Mouse (Mus musculus): ENCODE data around the gene Actr10. TPM values are rescaled to one million over a fixed set of nuclear protein-coding genes. Genes with fewer than 3 reads are reported as not detected.
A peak's percentile ranks its signal among the peaks of the same experiment; 100 is the strongest.

Actr10 gene
- polyA plus RNA-seq, 1 experiment from 2014 or later: 181 TPM

GRCm38 (mm10) chr12:70911676-70912379, 25.8 kb upstream of the Actr10 start:
- Histone ChIP-seq H3K9ac (ENCODE audit: low read depth, low read length) (no peak overlapping the region), H3K4me3 (ENCODE audit: low read depth, low read length) (no peak overlapping the region), H3K4me1 (replicated peaks; ENCODE audit: control insufficient read depth, insufficient read depth, low read length) (no peaks in the 10 kb centered on the region), H3K36me3 (ENCODE audit: control insufficient read depth, insufficient read depth) (no peaks in the 10 kb centered on the region), H3K27me3 (replicated peaks; ENCODE audit: control insufficient read depth, insufficient read depth, low read length) (no peaks in the 10 kb centered on the region), H3K9me3 (ENCODE audit: control insufficient read depth) (no peaks in the 10 kb centered on the region), H3K4me2 (replicated peaks; ENCODE audit: low read depth) (no peak overlapping the region), H3K27ac (ENCODE audit: low read depth, low read length) (no peak overlapping the region)
- WGBS: 68% methylated on average over 17 of the region's 17 CpGs
- TF ChIP-seq CTCF (IDR thresholded peaks at IDR 0.05; ENCODE audit: low read depth): no peak
- ATAC-seq: no peak

DNA sequence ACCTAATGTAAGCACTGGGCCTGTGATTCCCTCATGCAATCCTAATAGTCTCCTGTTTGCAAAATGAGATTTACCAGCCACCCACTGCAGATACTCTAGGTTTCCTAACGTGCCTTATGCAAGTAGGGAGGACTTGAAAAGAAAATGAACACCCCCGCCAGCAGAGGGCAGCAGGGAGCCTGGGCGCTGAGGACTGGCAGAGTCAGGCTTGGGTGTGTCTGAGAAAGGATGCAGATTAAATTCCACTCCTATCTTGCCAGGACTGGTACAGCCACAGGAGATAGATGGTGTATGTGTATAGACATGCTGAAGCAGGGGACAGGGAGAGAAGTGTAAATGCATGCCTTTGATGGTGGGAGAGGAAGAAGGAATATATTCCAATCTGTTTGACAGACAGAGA, 24.2 kb upstream of the Actr10 start:
- H3K27ac ChIP-seq (ENCODE audit: low read depth, low read length): no peak overlapping the region
- peak; percentile 37; the same call in 1 of the 2 replicates for ATAC-seq
- H3K4me2 ChIP-seq (replicated peaks; ENCODE audit: low read depth): no peak overlapping the region
- no peaks in the 10 kb centered on the region for H3K4me1 ChIP-seq (replicated peaks; ENCODE audit: control insufficient read depth, insufficient read depth, low read length)
- no peaks in the 10 kb centered on the region for H3K36me3 ChIP-seq (ENCODE audit: control insufficient read depth, insufficient read depth)
- no peaks in the 10 kb centered on the region for H3K9me3 ChIP-seq (ENCODE audit: control insufficient read depth)
- no peaks in the 10 kb centered on the region for H3K27me3 ChIP-seq (replicated peaks; ENCODE audit: control insufficient read depth, insufficient read depth, low read length)
- peak; percentile 90 for TF ChIP-seq CTCF (IDR thresholded peaks at IDR 0.05; ENCODE audit: low read depth)
- H3K9ac ChIP-seq (ENCODE audit: low read depth, low read length): no peak overlapping the region
- WGBS: 45% methylated on average over 3 of the region's 3 CpGs
- H3K4me3 ChIP-seq (ENCODE audit: low read depth, low read length): no peak overlapping the region

- WGBS: 49% methylated on average over 11 of the region's 11 CpGs
- H3K4me2 ChIP-seq (replicated peaks; ENCODE audit: low read depth): no peak overlapping the region
- H3K4me3 ChIP-seq (ENCODE audit: low read depth, low read length): no peak overlapping the region
- no peaks in the 10 kb centered on the region for H3K27me3 ChIP-seq (replicated peaks; ENCODE audit: control insufficient read depth, insufficient read depth, low read length)
- TF ChIP-seq CTCF (IDR thresholded peaks at IDR 0.05; ENCODE audit: low read depth): peak; percentile 75
- H3K36me3 ChIP-seq (ENCODE audit: control insufficient read depth, insufficient read depth): no peaks in the 10 kb centered on the region
- ATAC-seq: no peak
- H3K4me1 ChIP-seq (replicated peaks; ENCODE audit: control insufficient read depth, insufficient read depth, low read length): no peaks in the 10 kb centered on the region
- H3K9ac ChIP-seq (ENCODE audit: low read depth, low read length): no peak overlapping the region
- H3K9me3 ChIP-seq (ENCODE audit: control insufficient read depth): no peaks in the 10 kb centered on the region
- no peak overlapping the region for H3K27ac ChIP-seq (ENCODE audit: low read depth, low read length)
These were observed 23.3 kb upstream of the Actr10 start for GRCm38 (mm10) chr12:70914387-70914786.

DNA sequence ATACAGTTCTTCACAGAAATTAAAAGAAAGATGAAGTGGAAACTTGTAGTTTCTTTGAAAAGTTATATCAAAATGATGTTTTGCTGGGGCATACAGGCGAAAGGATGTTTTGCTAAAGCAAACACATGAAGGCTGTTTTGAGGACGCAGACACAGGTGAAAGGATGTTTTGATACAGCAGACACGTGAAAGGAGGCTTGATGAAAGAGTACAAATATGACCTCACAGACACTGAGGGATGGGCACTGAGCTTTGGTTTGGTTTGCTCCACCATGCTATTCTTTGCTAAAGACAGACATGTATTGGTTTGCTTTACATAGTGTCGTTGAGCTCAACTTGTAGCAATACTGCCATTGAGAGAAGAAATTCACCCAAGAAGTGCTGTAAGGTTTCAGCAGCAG, 7.9 kb upstream of the Actr10 start:
- H3K36me3 ChIP-seq (ENCODE audit: control insufficient read depth, insufficient read depth): no peaks in the 10 kb centered on the region
- H3K27ac ChIP-seq (ENCODE audit: low read depth, low read length): no peak overlapping the region
- H3K9me3 ChIP-seq (ENCODE audit: control insufficient read depth): no peaks in the 10 kb centered on the region
- 80% methylated on average over 4 of the region's 4 CpGs for WGBS
- H3K27me3 ChIP-seq (replicated peaks; ENCODE audit: control insufficient read depth, insufficient read depth, low read length): no peaks in the 10 kb centered on the region
- no peak overlapping the region for H3K4me2 ChIP-seq (replicated peaks; ENCODE audit: low read depth)
- no peak for TF ChIP-seq CTCF (IDR thresholded peaks at IDR 0.05; ENCODE audit: low read depth)
- no peaks in the 10 kb centered on the region for H3K4me1 ChIP-seq (replicated peaks; ENCODE audit: control insufficient read depth, insufficient read depth, low read length)
- H3K9ac ChIP-seq (ENCODE audit: low read depth, low read length): no peak overlapping the region
- no peak for ATAC-seq
- H3K4me3 ChIP-seq (ENCODE audit: low read depth, low read length): no peak overlapping the region

GRCm38 (mm10) chr12:70937150-70937549, 507 bp upstream of the Actr10 start:
- no peak for TF ChIP-seq CTCF (IDR thresholded peaks at IDR 0.05; ENCODE audit: low read depth)
- Histone ChIP-seq H3K9me3 (ENCODE audit: control insufficient read depth) (no peaks in the 10 kb centered on the region), H3K36me3 (ENCODE audit: control insufficient read depth, insufficient read depth) (peaks cover 4% of the 10 kb centered on the region; the same call in 1 of the 2 replicates), H3K4me1 (replicated peaks; ENCODE audit: control insufficient read depth, insufficient read depth, low read length) (no peaks in the 10 kb centered on the region), H3K27me3 (replicated peaks; ENCODE audit: control insufficient read depth, insufficient read depth, low read length) (no peaks in the 10 kb centered on the region), H3K27ac (ENCODE audit: low read depth, low read length) (peak overlapping the region; percentile 84), H3K9ac (ENCODE audit: low read depth, low read length) (peak overlapping the region; percentile 94; the same call in 1 of the 2 replicates), H3K4me3 (ENCODE audit: low read depth, low read length) (peak overlapping the region; percentile 94), H3K4me2 (replicated peaks; ENCODE audit: low read depth) (peak overlapping the region; percentile 76)
- peak; percentile 42 for ATAC-seq
- 25% methylated on average over 12 of the region's 12 CpGs for WGBS

GRCm38 (mm10) chr12:70940806-70941205, 3.1 kb downstream of the Actr10 start:
- ATAC-seq: no peak
- Histone ChIP-seq H3K4me2 (replicated peaks; ENCODE audit: low read depth) (no peak overlapping the region), H3K36me3 (ENCODE audit: control insufficient read depth, insufficient read depth) (peaks cover 27% of the 10 kb centered on the region; the same call in 1 of the 2 replicates), H3K27me3 (replicated peaks; ENCODE audit: control insufficient read depth, insufficient read depth, low read length) (no peaks in the 10 kb centered on the region), H3K9ac (ENCODE audit: low read depth, low read length) (no peak overlapping the region), H3K4me3 (ENCODE audit: low read depth, low read length) (no peak overlapping the region), H3K4me1 (replicated peaks; ENCODE audit: control insufficient read depth, insufficient read depth, low read length) (no peaks in the 10 kb centered on the region), H3K27ac (ENCODE audit: low read depth, low read length) (no peak overlapping the region), H3K9me3 (ENCODE audit: control insufficient read depth) (no peaks in the 10 kb centered on the region)
- 92% methylated on average over 7 of the region's 7 CpGs for WGBS
- TF ChIP-seq CTCF (IDR thresholded peaks at IDR 0.05; ENCODE audit: low read depth): no peak
